Mouse (Mus musculus) embryo, embryonic 11 days (tissue): ENCODE measurements at regions not wholly inside any gene's neighbourhood (a gene's known extent, or its start where the extent isn't known, plus 50 kb on each side); places are given as distances from the start of the nearest gene placed in this dataset.

ENCODE experiments used
- DNase-seq: peaks from one replicate; pipeline ENCODE4 v3.0.0-alpha.2; 2015

DNA sequence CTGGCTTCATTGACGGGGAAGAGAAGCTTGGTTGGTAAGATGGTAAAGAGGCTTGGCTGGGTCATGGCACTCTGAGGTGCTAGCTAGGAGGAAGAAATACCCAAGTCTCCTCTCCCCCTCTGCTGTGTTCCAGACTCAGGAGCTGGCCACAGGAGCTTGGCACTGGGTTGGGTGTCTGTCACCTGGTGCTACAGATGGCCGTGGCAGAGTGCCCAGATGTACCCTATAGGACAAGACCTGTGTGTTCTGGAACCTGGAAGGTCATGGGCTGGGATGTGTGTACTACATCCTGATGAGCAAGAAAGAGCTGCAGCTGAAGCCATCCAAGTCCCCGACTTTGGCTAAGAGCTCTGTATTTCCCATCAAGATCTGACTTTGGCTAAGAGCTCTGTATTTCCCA is 72.4 kb downstream of the Nupl2 start:
- DNase-seq, result no peak

DNA sequence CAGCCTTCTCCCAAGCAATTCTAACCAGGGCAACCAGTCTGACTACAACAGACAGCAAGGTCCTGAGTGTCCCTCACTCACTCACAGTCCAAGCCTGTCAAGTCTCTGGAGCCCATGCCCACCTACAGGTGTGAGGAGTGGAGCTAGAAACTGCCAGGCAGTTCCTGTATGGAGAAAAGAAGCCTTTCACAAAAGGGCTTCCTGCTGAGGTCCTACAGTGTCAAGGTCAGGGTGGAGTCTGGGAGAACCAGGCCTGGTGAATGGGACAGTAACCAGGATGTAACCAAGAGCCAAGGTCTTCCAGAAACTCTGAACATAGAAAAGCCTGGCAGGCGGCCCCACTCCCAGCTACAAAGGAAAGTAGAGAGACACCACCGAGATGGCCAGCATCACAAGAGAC is 74.2 kb downstream of the Nupl2 start:
- DNase-seq, result no peak

DNA sequence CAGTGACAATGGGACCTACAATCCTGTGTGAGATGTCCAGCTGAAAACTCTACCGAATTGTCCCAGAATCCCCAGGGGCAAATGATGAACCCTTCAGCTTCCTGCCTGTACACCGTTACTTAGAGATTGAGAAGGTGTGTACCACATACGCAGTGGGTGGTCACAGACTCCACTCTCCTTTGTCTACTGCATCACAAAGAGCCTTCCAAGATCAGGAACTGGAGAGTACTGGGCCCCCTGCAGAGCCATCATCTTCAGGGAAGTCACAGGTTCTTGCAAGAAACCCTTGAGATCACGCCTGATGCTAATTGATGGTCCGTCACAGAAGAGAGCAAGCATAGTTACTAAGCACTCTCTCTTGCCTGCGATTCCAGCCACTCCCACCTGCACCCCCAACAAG is 79.4 kb downstream of the Nupl2 start:
- DNase-seq, result no peak

DNA sequence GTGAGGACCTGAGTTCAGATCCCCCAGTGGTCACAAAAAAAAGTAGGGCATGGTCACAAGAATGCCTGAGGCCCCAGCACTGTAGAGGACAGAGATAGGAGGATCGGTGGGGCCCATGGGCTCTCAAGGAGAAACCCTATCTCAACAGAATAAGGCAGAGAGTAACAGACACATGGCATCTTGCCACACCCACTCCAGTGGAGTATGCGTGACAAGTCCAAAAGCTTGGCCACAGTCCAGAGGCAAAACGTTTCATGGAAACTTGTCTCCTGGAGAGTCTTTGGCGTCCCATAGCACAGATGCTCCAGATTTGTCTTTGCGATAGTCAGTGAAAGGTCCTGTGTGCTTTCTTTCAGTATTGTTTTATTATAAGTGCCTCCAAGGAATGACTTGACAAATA is 90.7 kb downstream of the Nupl2 start:
- DNase-seq, result no peak

DNA sequence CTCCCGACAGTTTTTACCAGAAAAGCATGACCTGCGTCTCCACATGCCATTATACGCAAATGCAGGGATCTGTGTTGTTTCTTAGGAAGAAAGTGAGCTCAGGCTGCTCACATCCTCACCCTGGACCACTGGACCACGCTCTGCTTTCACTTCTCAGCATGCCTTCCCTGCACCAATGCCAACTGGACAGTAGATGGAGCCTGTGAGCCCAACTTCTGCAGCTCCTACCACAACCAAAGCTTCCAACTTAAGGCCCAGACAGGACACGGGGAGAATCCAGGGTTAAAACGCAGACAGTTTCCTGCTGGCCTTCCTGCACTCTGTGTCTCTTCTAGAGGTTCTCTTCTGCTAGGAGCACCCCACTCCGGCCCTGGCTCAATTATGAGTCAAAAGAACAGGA is 90.3 kb downstream of the Kcnh2 start:
- DNase-seq, result peak; percentile 82

DNA sequence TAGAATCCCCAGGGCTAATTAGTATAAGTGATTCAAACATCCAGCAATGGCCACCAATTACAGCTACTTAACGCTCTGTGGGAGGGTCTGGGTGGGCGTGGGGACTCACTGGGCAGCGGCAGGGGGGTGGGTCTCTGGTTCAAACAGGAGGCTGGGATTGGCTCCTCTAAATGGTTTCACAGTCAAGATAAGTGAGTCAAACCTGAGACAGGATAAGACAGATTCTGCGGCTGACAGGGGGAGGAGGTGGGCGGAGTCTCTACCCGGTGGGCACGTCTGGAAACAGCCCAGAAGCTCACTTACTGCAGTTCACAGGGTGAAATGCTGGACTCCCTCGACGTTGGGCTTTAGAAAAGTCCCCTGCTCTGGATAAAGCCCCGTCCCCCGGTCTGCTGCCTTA is 89.3 kb downstream of the Kcnh2 start:
- DNase-seq, result peak; percentile 50

DNA sequence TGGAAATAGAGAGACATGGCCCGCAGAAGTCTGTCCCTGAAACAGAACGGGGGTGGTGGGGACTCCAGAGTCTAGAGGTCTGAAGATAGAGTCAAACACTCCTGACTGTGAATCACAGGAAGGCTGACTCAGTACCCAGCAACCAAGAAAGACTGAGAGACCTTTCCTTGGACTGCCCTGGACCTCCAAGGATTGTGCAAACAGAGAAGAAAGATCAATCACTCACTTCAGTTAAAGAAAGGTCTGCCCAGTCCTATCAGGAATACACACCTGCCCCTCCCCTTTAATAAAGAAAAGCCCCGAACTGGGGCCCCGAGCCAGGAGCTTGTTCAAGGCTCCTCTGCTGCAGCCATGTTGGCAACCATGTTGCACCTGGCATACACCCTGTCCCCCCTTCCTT is 87.3 kb downstream of the Kcnh2 start:
- no peak for DNase-seq

DNA sequence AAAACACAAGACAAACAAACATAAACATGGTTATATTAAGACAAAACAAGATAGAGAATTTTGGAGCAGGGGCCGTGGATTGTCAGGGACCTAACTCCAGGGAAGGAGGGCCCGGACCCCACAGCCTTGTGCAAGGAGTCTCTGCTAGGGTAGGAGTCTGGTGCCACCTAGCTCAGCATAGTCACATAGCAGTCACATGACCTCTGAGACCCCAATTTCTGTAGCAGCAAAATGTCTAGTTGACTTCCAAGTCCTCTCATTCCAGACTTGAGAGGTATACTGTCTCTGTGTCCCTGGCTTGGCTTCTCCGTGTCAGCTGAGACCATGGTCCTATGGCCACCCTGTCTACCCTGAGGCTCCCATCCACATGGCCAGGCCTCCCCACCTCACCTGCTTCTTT is 86.0 kb downstream of the Kcnh2 start:
- no peak for DNase-seq

DNA sequence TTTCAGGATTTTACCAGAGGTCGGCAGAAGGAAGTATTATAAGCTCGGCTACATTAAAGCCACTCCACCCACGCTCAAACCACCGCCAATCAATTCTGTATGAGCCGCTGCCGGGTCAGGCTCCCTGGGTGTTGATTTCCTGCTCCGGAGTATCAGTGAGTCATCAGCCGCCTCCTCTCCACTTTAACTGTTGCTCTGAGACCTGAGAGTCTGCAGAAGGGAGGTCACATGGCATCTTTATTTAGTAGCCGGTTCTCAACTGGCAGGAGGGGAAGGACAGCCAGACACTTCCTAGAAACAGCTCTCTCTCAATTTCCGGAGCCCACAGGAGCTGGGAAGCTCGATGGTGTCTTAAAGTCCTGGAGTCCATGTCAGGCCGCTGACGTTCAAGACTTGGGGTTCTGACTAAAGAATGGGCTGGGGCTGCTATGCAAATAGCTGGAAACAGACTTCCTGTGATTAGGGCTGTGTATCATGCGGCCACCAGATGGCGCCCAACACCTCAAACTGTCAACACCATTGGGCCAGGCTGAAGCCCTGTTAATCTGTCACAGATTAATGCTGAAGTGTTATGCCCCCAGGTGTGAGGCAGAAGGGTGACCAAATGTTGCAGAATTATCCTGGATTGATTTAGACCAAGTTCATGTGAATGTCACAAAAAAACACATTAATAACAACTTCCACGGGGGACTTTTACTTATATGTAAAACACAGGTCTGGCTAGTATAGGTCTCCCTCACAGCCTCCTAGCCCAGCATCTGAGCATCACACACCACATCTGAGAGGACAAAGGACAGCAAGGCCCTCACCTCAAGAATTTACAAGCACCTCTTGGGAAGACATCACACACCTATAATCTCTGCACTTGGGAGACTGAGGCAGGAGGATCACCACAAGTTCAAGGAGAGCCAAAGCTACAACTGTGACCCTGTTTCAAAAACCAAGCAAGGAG is 84.8 kb downstream of the Kcnh2 start:
- peak; percentile 87 for DNase-seq
